Mouse (Mus musculus): ENCODE data around the gene Otud7b. TPM values are rescaled to one million over a fixed set of nuclear protein-coding genes. Genes with fewer than 3 reads are reported as not detected.
A peak's percentile ranks its signal among the peaks of the same experiment; 100 is the strongest.

Otud7b gene
- total RNA-seq (2021): 10 to 100 TPM; 46.6 to 49.0 TPM
- long read RNA-seq, experiment 1, partial matches to known transcripts: 0 of 8 reads
- long read RNA-seq, experiment 1, other reads (novel, unspliced or antisense): 8 of 8 reads
- long read RNA-seq, experiment 2, full-length matches to known transcripts: 1 of 26 reads
- long read RNA-seq, experiment 2, partial matches to known transcripts: 10 of 26 reads
- long read RNA-seq, experiment 2, other reads (novel, unspliced or antisense): 15 of 26 reads

GRCm38 (mm10) chr3:96104261-96105065, at the start of gene Otud7b:
Otud7b (plus strand) TSS chr3:96104527.
- peak; percentile 76 to 81 for DNase-seq
- intact Hi-C loops (cut with DNase I): no loop called here

GRCm38 (mm10) chr3:96055294-96055693, 49.0 kb upstream of the Otud7b start:
- intact Hi-C loops (cut with DNase I): no loop called here
- DNase-seq: no peak

- no peak for DNase-seq
- intact Hi-C loops (cut with DNase I): no loop called here
These were observed 48.3 kb upstream of the Otud7b start for GRCm38 (mm10) chr3:96056031-96056430.

- intact Hi-C loops (cut with DNase I): no loop called here
These were observed 46.6 kb upstream of the Otud7b start for GRCm38 (mm10) chr3:96057747-96058204.

GRCm38 (mm10) chr3:96058231-96058896, 46.0 kb upstream of the Otud7b start, which contains the start of gene Vps45:
Vps45 (minus strand) TSS chr3:96058466.
- peak; percentile 15 to 27 for DNase-seq
- intact Hi-C loops (cut with DNase I): no loop called here

More at GRCm38 (mm10) chr3:96057747-96058204, 46.6 kb upstream of the Otud7b start:
- peak; percentile 76 to 84 for DNase-seq

- intact Hi-C loops (cut with DNase I): loop anchor here (10.0 kb wide), 1 partner anchor 205 kb away; the partner anchor contains the start of genes Hist2h2bb, Hist2h3b and Hist2h4
These were observed 44.2 kb upstream of the Otud7b start for GRCm38 (mm10) chr3:96060146-96060545.

GRCm38 (mm10) chr3:96063299-96063698, 41.0 kb upstream of the Otud7b start:
- no peak for DNase-seq
- intact Hi-C loops (cut with DNase I): loop anchor here (10.0 kb wide), 1 partner anchor 202 kb away; the partner anchor contains the start of genes Hist2h2bb, Hist2h3b and Hist2h4

More at GRCm38 (mm10) chr3:96060146-96060545, 44.2 kb upstream of the Otud7b start:
- DNase-seq: no peak

GRCm38 (mm10) chr3:96064217-96064616, 40.1 kb upstream of the Otud7b start:
- no peak for DNase-seq
- intact Hi-C loops (cut with DNase I): loop anchor here (10.0 kb wide), 1 partner anchor 201 kb away; the partner anchor contains the start of genes Hist2h2bb, Hist2h3b and Hist2h4

GRCm38 (mm10) chr3:96065147-96065546, 39.2 kb upstream of the Otud7b start:
- intact Hi-C loops (cut with DNase I): loop anchor here (10.0 kb wide), 1 partner anchor 200 kb away; the partner anchor contains the start of genes Hist2h2bb, Hist2h3b and Hist2h4

GRCm38 (mm10) chr3:96065754-96066375, 38.5 kb upstream of the Otud7b start:
- peak in 1 of 2 experiments; percentile 32 for DNase-seq
- intact Hi-C loops (cut with DNase I): loop anchor here (1.0 to 10.0 kb wide), 2 partner anchors 82 to 199 kb away; partner anchors contain the start of genes Hist2h2bb, Hist2h3b and Hist2h4

More at GRCm38 (mm10) chr3:96065147-96065546, 39.2 kb upstream of the Otud7b start:
- DNase-seq: no peak

GRCm38 (mm10) chr3:96066741-96067140, 37.6 kb upstream of the Otud7b start:
- intact Hi-C loops (cut with DNase I): loop anchor here (1.0 to 10.0 kb wide), 2 partner anchors 82 to 198 kb away; partner anchors contain the start of genes Hist2h2bb, Hist2h3b and Hist2h4
- no peak for DNase-seq

- intact Hi-C loops (cut with DNase I): loop anchor here (10.0 kb wide), 1 partner anchor 196 kb away; the partner anchor contains the start of genes Hist2h2bb, Hist2h3b and Hist2h4
- DNase-seq: no peak
These were observed 35.3 kb upstream of the Otud7b start for GRCm38 (mm10) chr3:96069046-96069445.

- intact Hi-C loops (cut with DNase I): loop anchor here (10.0 kb wide), 1 partner anchor 195 kb away; the partner anchor contains the start of genes Hist2h2bb, Hist2h3b and Hist2h4
- DNase-seq: no peak
These were observed 34.8 kb upstream of the Otud7b start for GRCm38 (mm10) chr3:96069542-96069941.

GRCm38 (mm10) chr3:96070241-96070640, 34.1 kb upstream of the Otud7b start:
- intact Hi-C loops (cut with DNase I): loop anchor here (5.0 kb wide), 1 partner anchor 157 kb away; no protein-coding TSS in a partner anchor
- DNase-seq: no peak

GRCm38 (mm10) chr3:96072921-96073486, 31.3 kb upstream of the Otud7b start:
- no peak for DNase-seq
- intact Hi-C loops (cut with DNase I): loop anchor here (5.0 kb wide), 1 partner anchor 154 kb away; no protein-coding TSS in a partner anchor

- intact Hi-C loops (cut with DNase I): no loop called here
- no peak for DNase-seq
These were observed 26.3 kb upstream of the Otud7b start for GRCm38 (mm10) chr3:96078066-96078465.

- no peak for DNase-seq
- intact Hi-C loops (cut with DNase I): no loop called here
These were observed 25.6 kb upstream of the Otud7b start for GRCm38 (mm10) chr3:96078711-96079110.

- intact Hi-C loops (cut with DNase I): no loop called here
- no peak for DNase-seq
These were observed 23.3 kb upstream of the Otud7b start for GRCm38 (mm10) chr3:96081006-96081405.

- intact Hi-C loops (cut with DNase I): loop anchor here (2.0 kb wide), 1 partner anchor 67 kb away; no protein-coding TSS in a partner anchor
- DNase-seq: no peak
These were observed 22.7 kb upstream of the Otud7b start for GRCm38 (mm10) chr3:96081650-96082049.
